Mouse (Mus musculus) embryonic facial prominence, embryonic 12.5 days (tissue): ENCODE measurements at regions not wholly inside any gene's neighbourhood (a gene's known extent, or its start where the extent isn't known, plus 50 kb on each side); places are given as distances from the start of the nearest gene placed in this dataset.

ENCODE experiments used
- ATAC-seq: fragments of 200-750 bp; cut with Nextera tagmentation; 2 replicates; pipeline ENCODE4 v1.8.0; 2017; ENCODE audit not compliant: insufficient number of reproducible peaks, insufficient read depth, low FRiP score, low TSS enrichment
- H3K27ac ChIP-seq: fragments of 300-500 bp; sonication (generic); 2 replicates; pipeline ENCODE4 v1.5.1; 2016; ENCODE audit warnings: mild to moderate bottlenecking
- H3K27me3 ChIP-seq: fragments of 300-500 bp; sonication (generic); 2 replicates; pipeline ENCODE4 v1.6.1; 2016; ENCODE audit warnings: mild to moderate bottlenecking, moderate library complexity
- H3K36me3 ChIP-seq: fragments of 300-500 bp; sonication (generic); 2 replicates; pipeline ENCODE4 v1.6.1; 2016; ENCODE audit warnings: mild to moderate bottlenecking
- H3K4me1 ChIP-seq: fragments of 300-500 bp; sonication (generic); 2 replicates; pipeline ENCODE4 v1.6.1; 2016
- H3K4me2 ChIP-seq: fragments of 300-500 bp; sonication (generic); replicated peaks from 2 replicates; pipeline ENCODE4 v1.6.1; 2016; ENCODE audit warnings: mild to moderate bottlenecking, moderate library complexity
- H3K4me3 ChIP-seq: fragments of 300-500 bp; sonication (generic); 2 replicates; pipeline ENCODE4 v1.5.1; 2016; ENCODE audit warnings: mild to moderate bottlenecking
- H3K9ac ChIP-seq: fragments of 300-500 bp; sonication (generic); 2 replicates; pipeline ENCODE4 v1.6.1; 2016; ENCODE audit warnings: mild to moderate bottlenecking, moderate library complexity
- H3K9me3 ChIP-seq: fragments of 300-500 bp; sonication (generic); 2 replicates; pipeline ENCODE4 v1.6.1; 2016; ENCODE audit warnings: mild to moderate bottlenecking, moderate library complexity
- WGBS: fragments of 180-500 bp; shearing (Covaris S2); methylation state at CpG from one replicate; pipeline ENCODE4 v1.1.7; 2016; 5-methylcytosine and 5-hydroxymethylcytosine counted together

GRCm38 (mm10) chr14:111212929-111213657 is 458.1 kb upstream of the Slitrk6 start:
- Histone ChIP-seq H3K4me3 (no peak overlapping the region), H3K4me1 (no peaks in the 10 kb centered on the region), H3K9me3 (no peaks in the 10 kb centered on the region), H3K9ac (no peak overlapping the region), H3K27me3 (no peaks in the 10 kb centered on the region), H3K27ac (no peak overlapping the region), H3K4me2 (no peak overlapping the region), H3K36me3 (no peaks in the 10 kb centered on the region)
- 88% methylated on average over 4 of the region's 4 CpGs for WGBS
- ATAC-seq = no peak

DNA sequence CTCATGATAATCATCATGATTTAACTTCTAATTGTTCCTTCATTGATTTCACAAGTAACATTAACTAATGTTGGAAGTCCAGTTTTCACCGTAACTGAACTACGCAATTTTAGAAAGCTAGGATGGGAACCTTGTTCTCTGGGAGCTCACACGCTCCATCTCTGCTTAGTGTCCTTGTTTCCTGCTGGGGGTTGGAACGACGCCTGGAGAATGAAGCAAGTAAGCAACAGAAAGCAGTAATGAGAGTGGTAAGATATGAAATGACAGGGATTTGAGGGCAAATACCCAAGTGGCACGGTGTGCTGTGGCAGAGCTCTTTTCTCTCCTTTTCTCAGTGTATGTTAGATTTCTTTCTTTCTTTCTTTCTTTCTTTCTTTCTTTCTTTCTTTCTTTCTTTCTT is 448.0 kb upstream of the Slitrk5 start:
- no peak overlapping the region for H3K4me2 ChIP-seq
- no peak for ATAC-seq
- H3K27ac ChIP-seq = no peak overlapping the region
- no peaks in the 10 kb centered on the region for H3K4me1 ChIP-seq
- no peak overlapping the region for H3K9ac ChIP-seq
- H3K36me3 ChIP-seq = no peaks in the 10 kb centered on the region
- no peaks in the 10 kb centered on the region for H3K27me3 ChIP-seq
- no peaks in the 10 kb centered on the region for H3K9me3 ChIP-seq
- WGBS = 81% methylated on average over 6 of the region's 6 CpGs
- H3K4me3 ChIP-seq = no peak overlapping the region

DNA sequence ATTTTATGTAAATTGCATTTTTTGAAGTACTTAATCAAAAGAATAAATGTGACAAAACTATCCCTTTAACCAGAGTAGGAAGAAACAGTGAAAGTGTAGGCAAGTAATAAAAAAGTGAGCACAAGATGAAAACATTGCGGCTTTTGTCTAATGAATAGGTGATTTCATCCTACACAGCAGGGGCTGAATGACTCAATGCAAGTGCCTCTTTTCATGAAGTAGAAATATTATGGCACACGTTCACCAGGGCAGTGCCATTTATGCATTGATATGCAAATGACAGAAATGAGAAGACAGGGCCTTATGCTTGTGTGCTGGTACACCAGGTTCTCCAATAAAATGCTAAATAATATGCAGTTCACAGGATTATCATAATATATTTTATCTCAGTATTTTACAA is 435.8 kb upstream of the Slitrk5 start:
- Histone ChIP-seq H3K4me3 (no peak overlapping the region), H3K27ac (no peak overlapping the region), H3K36me3 (no peaks in the 10 kb centered on the region), H3K27me3 (no peaks in the 10 kb centered on the region), H3K4me2 (no peak overlapping the region), H3K9me3 (no peaks in the 10 kb centered on the region), H3K9ac (no peak overlapping the region), H3K4me1 (no peaks in the 10 kb centered on the region)
- no peak for ATAC-seq
- WGBS = 80% methylated on average over 2 of the region's 2 CpGs

DNA sequence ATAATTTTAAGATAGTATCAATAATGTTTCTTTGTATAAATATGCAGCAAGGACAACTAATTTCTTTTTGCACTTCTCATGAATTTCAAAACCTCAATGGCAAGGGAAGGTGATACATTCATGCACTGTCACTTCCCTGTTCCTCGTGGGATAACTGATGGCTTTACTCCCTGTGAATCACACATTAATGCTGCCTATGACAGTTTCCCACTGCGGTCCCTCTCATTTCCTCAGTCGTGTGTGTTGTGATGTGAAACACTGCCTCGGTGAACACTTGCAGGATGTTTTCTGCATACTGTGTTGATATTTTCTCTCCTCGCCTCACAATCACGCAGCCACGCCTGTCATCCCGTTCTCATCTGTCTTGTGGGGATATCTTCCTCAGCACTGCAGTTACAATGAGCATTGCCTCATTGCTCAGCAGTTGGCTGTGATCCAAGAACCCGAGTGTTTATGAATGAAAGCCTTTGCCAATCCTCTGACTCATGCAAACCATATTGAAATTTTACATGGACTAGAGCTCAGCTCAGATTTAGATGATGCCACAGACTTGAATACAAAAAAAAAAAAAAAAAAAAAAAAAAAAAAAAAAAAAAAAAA is 425.4 kb upstream of the Slitrk5 start:
- no peak overlapping the region for H3K4me2 ChIP-seq
- WGBS = 73% methylated on average over 9 of the region's 9 CpGs
- no peak for ATAC-seq

DNA sequence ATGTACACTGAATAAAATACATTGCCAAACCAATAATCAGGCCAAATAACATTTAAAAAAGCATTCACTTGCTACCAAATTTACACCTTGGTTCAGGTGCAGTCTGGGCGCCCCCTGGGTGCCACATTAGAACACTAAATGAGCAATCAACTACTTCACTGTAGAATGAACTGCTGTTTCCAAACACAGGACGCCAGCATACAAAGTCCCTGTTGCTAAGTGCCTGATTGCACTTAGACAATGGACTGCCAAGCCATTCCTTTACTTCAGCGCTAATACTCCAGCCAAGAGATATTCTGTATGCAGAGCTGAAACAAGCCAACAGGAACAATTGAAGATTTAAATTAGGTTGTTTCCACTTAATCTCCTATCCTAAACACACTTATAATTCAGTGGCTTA is 421.7 kb upstream of the Slitrk5 start:
- Histone ChIP-seq H3K9me3 (no peaks in the 10 kb centered on the region), H3K4me3 (no peak overlapping the region), H3K27me3 (no peaks in the 10 kb centered on the region), H3K27ac (no peak overlapping the region), H3K4me1 (no peaks in the 10 kb centered on the region), H3K4me2 (no peak overlapping the region), H3K9ac (no peak overlapping the region), H3K36me3 (no peaks in the 10 kb centered on the region)
- ATAC-seq = no peak
- 72% methylated on average over 3 of the region's 3 CpGs for WGBS

More for the DNA sequence above, 425.4 kb upstream of the Slitrk5 start:
- Histone ChIP-seq H3K36me3 (no peaks in the 10 kb centered on the region), H3K4me3 (no peak overlapping the region), H3K27ac (no peak overlapping the region), H3K4me1 (no peaks in the 10 kb centered on the region), H3K9me3 (no peaks in the 10 kb centered on the region), H3K27me3 (no peaks in the 10 kb centered on the region), H3K9ac (no peak overlapping the region)

GRCm38 (mm10) chr14:111261696-111262095 is 413.2 kb upstream of the Slitrk5 start:
- no peak overlapping the region for H3K27ac ChIP-seq
- no peaks in the 10 kb centered on the region for H3K4me1 ChIP-seq
- no peaks in the 10 kb centered on the region for H3K36me3 ChIP-seq
- H3K9ac ChIP-seq = no peak overlapping the region
- H3K9me3 ChIP-seq = no peaks in the 10 kb centered on the region
- no peaks in the 10 kb centered on the region for H3K27me3 ChIP-seq
- no peak overlapping the region for H3K4me3 ChIP-seq
- no peak for ATAC-seq
- H3K4me2 ChIP-seq = no peak overlapping the region

DNA sequence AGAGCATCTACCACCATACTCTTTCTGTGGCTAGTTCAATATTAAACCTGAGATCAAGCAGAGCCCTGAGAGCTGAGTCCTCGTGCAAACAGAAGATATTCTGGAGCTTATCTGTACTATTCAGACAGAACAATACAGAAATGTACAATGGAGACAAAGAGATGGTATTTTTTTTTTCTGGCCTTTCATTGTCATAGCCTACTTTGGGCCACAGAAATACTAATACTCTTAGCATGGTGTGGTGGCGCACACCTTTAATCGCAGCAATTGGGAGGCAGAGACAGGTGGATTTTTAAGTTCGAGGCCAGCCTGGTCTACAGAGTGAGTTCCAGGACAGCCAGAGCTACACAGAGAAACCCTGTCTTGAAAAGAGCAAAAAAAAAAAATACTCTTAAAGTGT is 404.7 kb upstream of the Slitrk5 start:
- no peaks in the 10 kb centered on the region for H3K27me3 ChIP-seq
- H3K36me3 ChIP-seq = no peaks in the 10 kb centered on the region
- ATAC-seq = no peak
- H3K9me3 ChIP-seq = no peaks in the 10 kb centered on the region
- H3K9ac ChIP-seq = no peak overlapping the region
- no peak overlapping the region for H3K4me3 ChIP-seq
- H3K4me1 ChIP-seq = no peaks in the 10 kb centered on the region
- no peak overlapping the region for H3K27ac ChIP-seq
- no peak overlapping the region for H3K4me2 ChIP-seq
- 87% methylated on average over 4 of the region's 4 CpGs for WGBS

GRCm38 (mm10) chr14:111281354-111281753 is 393.5 kb upstream of the Slitrk5 start:
- no peak for ATAC-seq
- 93% methylated on average over 1 of the region's 1 CpGs for WGBS
- H3K4me2 ChIP-seq = no peak overlapping the region
- H3K36me3 ChIP-seq = no peaks in the 10 kb centered on the region
- no peak overlapping the region for H3K27ac ChIP-seq
- H3K9ac ChIP-seq = no peak overlapping the region
- no peaks in the 10 kb centered on the region for H3K4me1 ChIP-seq
- H3K27me3 ChIP-seq = no peaks in the 10 kb centered on the region
- H3K4me3 ChIP-seq = no peak overlapping the region
- no peaks in the 10 kb centered on the region for H3K9me3 ChIP-seq

DNA sequence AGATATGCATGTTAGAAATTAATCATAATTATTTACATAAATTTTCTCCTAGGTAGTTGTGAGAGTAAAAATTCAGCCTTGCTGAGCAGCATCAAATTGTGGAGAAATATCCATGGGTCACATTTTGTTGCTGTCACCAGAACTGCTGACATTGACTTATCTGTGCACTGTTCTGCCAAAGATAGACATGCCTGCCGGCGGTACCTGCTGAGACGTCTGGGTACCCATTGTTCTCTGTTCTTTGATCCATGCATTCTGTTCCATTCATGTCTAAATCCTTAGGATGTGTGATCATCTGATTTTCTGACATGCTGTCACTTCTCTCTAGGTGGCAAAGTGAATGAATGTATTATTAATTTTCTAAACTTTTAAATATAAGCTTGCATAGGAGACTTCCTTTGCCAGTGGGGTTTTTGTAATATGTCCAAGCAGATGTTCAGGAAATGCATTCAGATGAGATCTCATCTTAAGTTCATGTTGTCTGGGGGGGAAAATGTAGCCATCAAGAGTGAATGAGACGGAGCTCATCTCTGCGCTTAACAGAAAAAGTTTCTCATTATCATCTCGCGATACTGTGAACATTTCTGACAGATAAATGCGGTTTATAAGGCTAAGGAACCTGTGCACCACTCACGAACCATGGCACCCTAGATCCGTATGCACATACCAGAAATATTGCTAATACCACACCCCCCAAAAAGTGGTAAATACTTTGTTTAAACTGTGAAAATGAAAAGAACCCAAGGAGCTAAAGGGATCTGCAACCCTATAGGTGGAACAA is 391.0 kb upstream of the Slitrk5 start:
- no peak overlapping the region for H3K4me3 ChIP-seq
- ATAC-seq = no peak
- no peaks in the 10 kb centered on the region for H3K27me3 ChIP-seq
- WGBS = 82% methylated on average over 10 of the region's 10 CpGs
- H3K9ac ChIP-seq = no peak overlapping the region
- no peaks in the 10 kb centered on the region for H3K9me3 ChIP-seq
- H3K36me3 ChIP-seq = no peaks in the 10 kb centered on the region
- H3K4me2 ChIP-seq = no peak overlapping the region
- no peak overlapping the region for H3K27ac ChIP-seq
- H3K4me1 ChIP-seq = no peaks in the 10 kb centered on the region

GRCm38 (mm10) chr14:111285981-111286380 is 388.9 kb upstream of the Slitrk5 start:
- no peak overlapping the region for H3K4me2 ChIP-seq
- H3K9me3 ChIP-seq = no peaks in the 10 kb centered on the region
- no peaks in the 10 kb centered on the region for H3K36me3 ChIP-seq
- no peak overlapping the region for H3K4me3 ChIP-seq
- no peaks in the 10 kb centered on the region for H3K27me3 ChIP-seq
- H3K4me1 ChIP-seq = no peaks in the 10 kb centered on the region
- no peak for ATAC-seq
- WGBS = 67% methylated on average over 1 of the region's 1 CpGs
- H3K9ac ChIP-seq = no peak overlapping the region
- H3K27ac ChIP-seq = no peak overlapping the region

GRCm38 (mm10) chr14:111295521-111295920 is 379.4 kb upstream of the Slitrk5 start:
- 85% methylated on average over 3 of the region's 3 CpGs for WGBS
- Histone ChIP-seq H3K9ac (no peak overlapping the region), H3K27ac (no peak overlapping the region), H3K4me2 (no peak overlapping the region), H3K36me3 (no peaks in the 10 kb centered on the region), H3K4me1 (no peaks in the 10 kb centered on the region), H3K9me3 (no peaks in the 10 kb centered on the region), H3K4me3 (no peak overlapping the region), H3K27me3 (no peaks in the 10 kb centered on the region)
- no peak for ATAC-seq

DNA sequence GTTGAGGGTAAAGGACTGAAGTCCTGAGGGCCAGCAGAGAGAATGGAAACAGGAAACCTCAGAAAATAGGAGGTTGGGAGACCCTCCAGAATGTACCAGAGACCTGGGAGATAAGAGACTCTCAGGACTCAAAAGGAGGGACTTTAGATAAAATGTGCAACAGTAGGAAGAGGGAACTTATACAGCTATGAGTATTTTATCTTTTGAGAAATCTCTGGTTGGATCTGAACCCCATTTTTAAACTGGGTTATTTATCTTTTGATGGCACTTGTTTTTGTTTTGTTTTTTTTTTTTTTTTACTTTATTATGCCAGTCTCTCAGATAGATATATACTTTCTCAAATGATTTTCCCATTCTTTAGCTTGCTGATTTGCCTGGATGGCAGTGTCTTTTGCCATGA is 377.1 kb upstream of the Slitrk5 start:
- H3K9ac ChIP-seq = no peak overlapping the region

More for the DNA sequence above, 377.1 kb upstream of the Slitrk5 start:
- H3K27ac ChIP-seq = no peak overlapping the region
- H3K9me3 ChIP-seq = no peaks in the 10 kb centered on the region
- ATAC-seq = no peak
- H3K27me3 ChIP-seq = no peaks in the 10 kb centered on the region
- H3K4me2 ChIP-seq = no peak overlapping the region
- H3K4me1 ChIP-seq = no peaks in the 10 kb centered on the region
- H3K4me3 ChIP-seq = no peak overlapping the region
- no peaks in the 10 kb centered on the region for H3K36me3 ChIP-seq
